Mouse (Mus musculus) adrenal gland, adult 8-10 months (tissue): Measurements from ENCODE around the gene Sdf2l1. TPM values are rescaled to one million over a fixed set of nuclear protein-coding genes. Genes with fewer than 3 reads are reported as not detected.
"Not testable (repeated sequence)": the region's sequence is repeated elsewhere in the genome, so short reads cannot be mapped to it uniquely, and the experiment has no call there.

Experiments used
- DNase-seq: peaks from one replicate; pipeline ENCODE4 v3.0.0; 2022
- total RNA-seq, 4 experiments: library from RNA; stranded (reverse); gene quantifications; 2 replicates each; pipeline ENCODE4 v1.2.4; 2022

Gene Sdf2l1
- total RNA-seq: 10 to 100 TPM; 25.5 to 54.1 (median 34.4) TPM

GRCm38 (mm10) chr16:17132089-17132905 is at the start of gene Sdf2l1:
Sdf2l1 (minus strand) TSS chr16:17132383.
- peak; percentile 96 for DNase-seq

DNA sequence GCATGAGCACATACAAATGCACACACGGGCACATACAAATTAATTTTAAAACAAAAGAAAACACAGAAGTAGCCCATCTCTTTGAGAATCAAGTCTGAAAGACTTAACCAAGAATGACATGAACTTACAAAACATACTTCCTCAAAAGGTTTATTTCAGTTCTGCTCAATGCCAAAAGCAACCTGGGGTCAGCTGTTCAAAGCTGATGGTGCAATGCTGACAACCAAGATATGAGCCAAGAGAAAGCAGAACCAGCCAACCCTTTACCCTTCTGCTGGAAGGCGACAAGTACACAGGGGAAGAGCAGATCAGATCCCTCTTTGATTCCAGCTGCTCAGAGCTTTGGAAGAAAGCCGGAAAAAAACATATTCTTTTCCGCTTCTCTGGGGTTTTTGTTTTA is 49.2 kb upstream of the Sdf2l1 start:
- no peak for DNase-seq

DNA sequence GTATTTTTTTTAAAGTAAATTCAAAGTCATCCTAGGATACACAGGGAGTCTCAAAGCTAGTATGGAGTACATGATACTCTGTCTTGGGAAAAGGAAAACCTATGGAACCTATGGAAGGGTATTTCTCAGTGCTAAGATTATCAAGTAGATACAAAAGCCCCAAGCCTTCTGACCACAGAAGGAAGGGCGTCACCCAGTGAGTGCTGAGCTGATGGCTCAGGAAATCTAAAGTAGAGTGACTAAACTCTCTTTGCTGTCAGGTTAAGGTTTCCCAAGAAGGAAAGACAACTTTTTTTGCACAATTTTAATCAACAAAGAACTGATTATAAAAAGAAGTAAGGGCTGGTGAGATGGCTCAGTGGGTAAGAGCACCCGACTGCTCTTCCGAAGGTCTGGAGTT is 47.5 kb upstream of the Sdf2l1 start:
- no peak for DNase-seq

DNA sequence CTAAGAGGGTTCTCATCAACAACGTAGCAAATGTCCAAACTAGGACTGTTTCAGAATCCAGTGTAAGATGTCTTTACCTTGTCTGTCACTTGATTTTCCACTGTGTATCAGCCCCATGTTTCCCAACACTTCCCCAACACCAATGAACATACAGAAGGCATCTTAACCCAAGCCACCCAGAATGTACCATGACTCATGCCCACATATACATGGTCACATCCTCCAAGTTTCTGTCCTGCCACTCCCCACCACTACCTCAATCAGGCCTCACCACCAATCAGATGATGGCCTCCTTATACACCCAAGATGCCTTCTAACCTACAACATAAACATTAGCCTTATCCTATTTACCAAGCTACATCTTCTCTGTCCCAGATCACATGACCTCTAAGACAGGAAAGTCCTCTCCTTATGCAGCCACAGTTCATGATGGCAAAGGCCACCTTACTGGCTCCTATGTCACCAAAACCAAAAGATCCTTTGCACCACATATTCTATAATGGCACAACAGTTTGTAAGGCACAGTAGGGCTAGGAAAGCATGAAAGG is 45.5 kb upstream of the Sdf2l1 start:
- no peak for DNase-seq

GRCm38 (mm10) chr16:17175765-17176164 is 43.6 kb upstream of the Sdf2l1 start:
- DNase-seq: peak; percentile 58

DNA sequence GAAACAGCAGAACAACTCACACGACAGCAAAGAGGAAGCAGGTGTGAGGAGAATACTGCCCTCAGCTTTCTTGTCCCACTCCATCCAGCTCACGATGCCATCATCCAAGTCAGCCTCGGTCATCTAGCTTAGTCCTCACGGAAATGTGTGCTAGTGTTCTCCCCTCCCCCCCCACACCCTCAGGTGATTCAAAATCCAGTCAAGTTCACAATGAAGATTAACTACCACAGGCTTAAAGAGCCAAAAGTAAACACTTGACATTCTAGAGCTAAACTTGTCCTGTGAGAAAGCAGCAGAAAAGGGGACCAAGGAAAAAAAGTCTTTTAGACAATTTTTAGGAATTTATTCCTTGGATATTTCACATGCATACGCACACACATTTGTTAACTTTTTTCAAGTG is 35.9 kb upstream of the Sdf2l1 start:
- no peak for DNase-seq

- DNase-seq: no peak
Observed at GRCm38 (mm10) chr16:17167179-17167578, 35.0 kb upstream of the Sdf2l1 start.

DNA sequence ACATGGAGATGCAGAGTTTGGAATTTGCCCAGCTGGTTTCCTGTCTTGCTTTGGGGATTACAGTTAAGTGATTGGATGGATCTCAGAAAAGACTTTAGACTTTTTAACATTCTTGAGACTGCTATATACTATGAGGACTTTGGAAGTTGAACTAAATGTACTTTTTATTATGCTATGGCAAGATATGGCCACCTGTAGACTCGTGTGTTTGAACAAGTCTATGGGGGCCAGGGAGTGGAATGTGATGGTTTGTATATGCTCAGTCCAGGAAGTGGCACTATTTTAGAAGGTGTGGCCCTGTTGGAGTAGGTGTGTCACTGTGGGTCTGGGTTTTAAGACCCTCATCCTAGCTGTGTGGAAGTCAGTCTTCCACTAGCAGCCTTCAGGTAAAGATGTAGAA is 33.3 kb upstream of the Sdf2l1 start:
- not testable (repeated sequence) for DNase-seq

DNA sequence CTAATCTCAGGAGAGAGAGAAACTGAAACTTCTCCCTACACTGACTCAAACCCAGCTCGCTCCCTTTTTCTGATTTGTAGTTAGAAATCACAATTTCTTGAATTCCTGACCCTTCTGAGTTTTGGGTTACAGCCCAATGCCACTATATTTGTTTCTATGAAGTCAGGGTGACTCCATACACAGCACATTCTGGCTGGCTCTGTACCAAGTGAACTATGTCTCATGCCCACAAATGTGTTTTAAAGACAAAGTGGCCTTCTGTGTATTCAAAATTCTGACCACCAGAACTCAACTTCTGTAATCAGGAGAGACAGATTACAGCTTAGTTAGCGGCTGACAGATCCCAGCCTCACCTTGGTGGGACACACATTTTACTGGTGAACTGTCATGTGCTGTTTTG is 22.2 kb upstream of the Sdf2l1 start:
- DNase-seq: no peak

- DNase-seq: no peak
Observed at GRCm38 (mm10) chr16:17151874-17152273, 19.7 kb upstream of the Sdf2l1 start.

DNA sequence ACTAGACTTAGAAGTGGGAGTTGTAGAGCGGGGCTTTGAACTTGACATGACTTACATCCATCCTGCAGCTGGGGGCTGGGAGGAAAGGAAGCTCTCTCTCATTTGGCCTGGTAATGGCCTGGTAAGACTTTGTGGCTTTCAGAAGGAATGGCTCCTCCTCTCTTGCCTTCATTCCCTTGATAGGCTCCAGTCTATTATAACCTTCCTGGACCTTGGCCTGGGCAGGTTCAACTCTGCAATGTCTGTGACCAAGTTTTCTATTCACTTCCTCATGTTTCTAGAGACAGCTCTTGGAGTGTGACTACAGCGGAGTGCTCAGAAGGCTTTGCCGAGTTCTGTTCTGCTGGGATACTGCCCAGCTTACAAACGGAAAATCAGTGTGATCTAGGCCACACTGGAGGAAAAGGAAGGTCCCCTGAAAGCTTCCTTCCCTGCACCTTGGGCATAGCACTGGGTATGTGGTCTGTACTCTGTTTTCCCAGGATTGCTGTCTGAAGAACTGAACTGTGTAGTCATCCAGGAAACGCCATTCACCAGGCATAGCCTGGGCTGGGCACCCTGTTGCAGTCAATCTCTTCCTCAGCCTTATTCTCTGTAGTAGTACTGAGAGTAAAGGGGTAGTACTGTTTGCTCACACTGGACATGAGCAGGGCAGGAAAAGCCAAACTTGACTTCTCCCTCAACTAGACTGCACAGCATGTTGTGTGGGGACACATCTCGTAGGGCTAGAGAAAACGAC is 18.5 kb upstream of the Sdf2l1 start:
- no peak for DNase-seq

GRCm38 (mm10) chr16:17148084-17148483 is 15.9 kb upstream of the Sdf2l1 start:
- DNase-seq: no peak

- DNase-seq: no peak
Observed at GRCm38 (mm10) chr16:17147391-17147929, 15.3 kb upstream of the Sdf2l1 start.

DNA sequence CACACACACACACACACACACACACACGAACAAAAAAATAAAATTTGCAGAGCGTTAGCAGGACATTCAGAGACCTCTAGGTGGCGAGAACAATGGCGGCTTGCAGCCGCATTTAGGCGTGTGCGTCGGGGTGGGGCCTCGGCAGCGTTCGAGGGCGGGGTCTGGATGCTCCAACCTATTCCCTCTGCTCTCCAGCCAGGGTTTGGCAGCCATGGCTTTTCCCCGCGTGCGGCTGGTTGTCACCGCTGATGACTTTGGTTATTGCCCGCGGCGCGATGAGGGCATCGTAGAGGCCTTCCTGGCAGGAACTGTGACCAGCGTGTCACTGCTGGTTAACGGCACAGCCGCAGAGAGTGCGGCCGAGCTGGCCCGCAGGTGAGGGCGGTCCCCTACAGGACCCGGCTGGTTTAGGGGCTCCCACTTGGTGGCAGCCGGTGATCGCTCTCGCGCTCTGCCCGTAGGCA is 14.6 kb upstream of the Sdf2l1 start, which contains the start of gene Ccdc116:
Gene Ccdc116, minus strand, starts transcription at position 458 of the 464 bp plus-strand sequence.
- DNase-seq: peak; percentile 68

GRCm38 (mm10) chr16:17144339-17144738 is 12.2 kb upstream of the Sdf2l1 start, which contains the start of gene Ydjc:
Ydjc (plus strand) TSS chr16:17144621.
- no peak for DNase-seq

DNA sequence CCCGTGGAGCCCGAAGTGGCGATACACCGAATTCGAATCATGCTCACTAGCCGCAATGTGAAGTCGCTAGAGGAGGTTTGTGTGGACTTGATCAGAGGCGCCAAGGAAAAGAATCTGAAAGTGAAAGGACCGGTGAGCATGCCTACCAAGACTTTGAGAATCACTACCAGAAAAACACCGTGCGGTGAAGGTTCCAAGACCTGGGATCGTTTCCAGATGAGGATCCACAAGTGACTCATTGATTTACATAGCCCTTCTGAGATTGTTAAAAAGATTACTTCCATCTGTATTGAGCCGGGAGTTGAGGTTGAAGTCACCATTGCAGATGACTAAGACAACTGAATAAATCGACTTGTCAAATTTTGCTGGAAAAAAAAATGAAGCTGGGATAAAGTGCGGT is 5.2 kb upstream of the Sdf2l1 start:
- DNase-seq: no peak

DNA sequence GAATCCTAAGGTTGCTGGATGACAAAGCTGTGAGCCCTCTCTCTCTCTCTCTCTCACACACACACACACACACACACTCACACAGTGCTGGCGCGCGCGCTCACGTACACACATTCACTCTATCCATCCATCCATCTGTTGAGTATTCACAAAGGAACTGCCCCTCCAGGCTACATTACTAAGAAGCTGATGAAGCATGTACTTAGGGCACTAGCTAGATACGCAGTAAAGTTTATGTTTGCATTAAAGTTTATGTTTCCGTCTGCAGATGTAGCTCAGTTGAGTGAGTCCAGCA is 670 bp upstream of the Sdf2l1 start:
- no peak for DNase-seq

DNA sequence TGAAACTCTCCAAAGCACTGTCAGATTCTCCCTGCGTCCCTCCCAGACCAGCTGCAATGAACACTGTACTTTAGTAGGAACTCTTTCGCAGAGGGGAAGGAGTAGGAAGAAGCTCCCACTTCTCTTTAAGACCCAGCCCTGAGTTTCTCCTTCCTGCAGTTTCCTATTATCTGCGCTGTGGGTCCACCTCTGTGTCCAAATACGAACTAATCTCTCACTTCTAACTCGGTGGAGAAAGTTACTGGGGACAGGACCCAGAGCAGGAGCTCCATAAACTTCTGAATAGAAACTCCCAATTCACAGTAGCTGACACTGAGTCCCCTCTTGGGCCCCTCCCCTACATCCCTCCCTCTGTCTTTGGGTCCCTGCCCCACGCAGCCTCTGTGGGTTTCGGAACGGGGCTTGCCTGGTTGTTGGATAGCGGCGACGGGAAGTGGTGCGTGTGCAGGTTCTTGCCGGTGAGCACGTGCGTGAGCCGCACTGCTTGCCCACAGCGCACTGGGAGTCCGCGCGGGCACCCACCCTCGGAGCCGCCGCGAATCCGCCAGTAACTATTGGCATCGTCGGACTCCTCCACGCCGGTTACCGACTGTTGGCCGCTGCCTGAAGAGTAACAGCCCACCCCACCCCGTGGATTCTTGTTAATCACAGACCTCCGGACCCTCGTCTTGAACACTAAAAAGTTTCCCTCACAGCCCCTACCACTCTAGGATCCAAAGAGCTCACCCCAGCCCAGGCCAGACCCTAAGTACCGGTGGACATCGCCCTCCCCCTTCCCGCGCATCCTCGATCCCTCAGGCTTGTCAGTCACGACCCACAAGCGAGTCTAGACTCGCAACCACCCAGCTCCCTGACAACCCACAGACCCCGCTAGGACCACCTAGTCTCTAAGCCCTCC is 743 bp downstream of the Sdf2l1 start:
- no peak for DNase-seq

GRCm38 (mm10) chr16:17127292-17127691 is 4.9 kb downstream of the Sdf2l1 start:
- no peak for DNase-seq

GRCm38 (mm10) chr16:17124871-17125520 is 7.2 kb downstream of the Sdf2l1 start, which contains the start of gene 2610318N02Rik:
2610318N02Rik (minus strand) TSS chr16:17125167.
- peak; percentile 71 for DNase-seq

GRCm38 (mm10) chr16:17124119-17124870 is 7.9 kb downstream of the Sdf2l1 start:
- no peak for DNase-seq
